Comparison of ENCODE assay signal across 9 mouse cellular contexts in the genomic region with DNA sequence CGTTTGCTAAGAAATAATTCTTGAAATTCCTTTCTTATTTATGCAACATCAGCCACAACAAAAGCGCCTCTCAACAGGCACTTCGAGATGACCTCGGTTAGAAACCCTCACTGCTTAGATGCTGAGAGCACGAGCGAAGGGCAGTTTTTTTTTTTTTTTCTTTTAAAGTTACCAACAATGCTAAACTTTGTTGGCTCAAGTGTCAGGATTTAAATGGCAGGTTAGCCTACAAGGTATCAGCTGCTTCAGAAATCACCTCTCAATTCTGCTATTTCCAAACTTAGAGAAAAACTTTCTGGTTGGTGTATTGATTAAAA.
DNase-seq lines count a peak whose midpoint lies in the region; ATAC-seq and TF ChIP-seq lines count a peak whose summit lies in the region.
"Had no signal": no experiment of that assay in that cellular context is flagged by ENCODE, and none has a peak within 500 bp of the region (broad histone marks: within the 10 kb centered on the region; RNA-seq: fewer than 3 reads in every experiment).

No protein-coding gene starts in this region.

- no peaks in the 10 kb centered on the region for H3K27me3 ChIP-seq in testis, adult 2 months (ENCODE audit: control insufficient read depth, insufficient read depth, low read length)
- H3K27me3 ChIP-seq in liver, embryonic 12.5 days (replicated peaks), result peaks cover 23% of the 10 kb centered on the region

- no peaks in the 10 kb centered on the region for H3K9me3 ChIP-seq in liver, embryonic 12.5 days (replicated peaks)

- peak overlapping the region; percentile 70 for H3K9ac ChIP-seq in liver, embryonic 12.5 days

- no peak for TF ChIP-seq POLR2A in testis, adult 2 months (IDR thresholded peaks at IDR 0.05; ENCODE audit: control insufficient read depth, low read depth, low read length)

- peak overlapping the region; percentile 82 for H3K4me2 ChIP-seq in liver, embryonic 12.5 days

- no peak for TF ChIP-seq CTCF in gastrocnemius, adult 2 months (IDR thresholded peaks at IDR 0.05)
- no peak for TF ChIP-seq CTCF in testis, adult 2 months (IDR thresholded peaks at IDR 0.05; ENCODE audit: control insufficient read depth, insufficient read depth, insufficient replicate concordance, low read depth, low read length)

- no peak for ATAC-seq in liver, embryonic 12.5 days

- peak overlapping the region; percentile 91 for H3K4me3 ChIP-seq in gastrocnemius, adult 2 months
- peak overlapping the region; percentile 90 for H3K4me3 ChIP-seq in testis, adult 2 months (ENCODE audit: control insufficient read depth, low read depth, low read length)
- H3K4me3 ChIP-seq in liver, embryonic 12.5 days, result peak overlapping the region; percentile 62

- intact Hi-C loops in gastrocnemius, adult 2 months (cut with DNase I), result no loop called here

- WGBS in liver, embryonic 12.5 days (ENCODE audit: insufficient replicate concordance), result 9% methylated on average over 6 of the region's 6 CpGs

- peaks cover 13% of the 10 kb centered on the region for H3K4me1 ChIP-seq in testis, adult 2 months (ENCODE audit: control insufficient read depth, insufficient read depth, low read length)
- peaks cover 46% of the 10 kb centered on the region for H3K4me1 ChIP-seq in liver, embryonic 12.5 days

- DNase-seq in gastrocnemius, adult 2 months, result no peak
- DNase-seq in gastrocnemius, postnatal 25 days, result no peak
- no peak for DNase-seq in testis, postnatal 10 days (ENCODE audit: low spot score)
- DNase-seq in embryo, embryonic 11 days, result no peak
- no peak for DNase-seq in cerebellum, adult 9-10 months
- no peak for DNase-seq in layer of hippocampus, adult 9-11 months
- DNase-seq: cerebellum, adult 11-12 months had no signal

- no peaks in the 10 kb centered on the region for H3K36me3 ChIP-seq in testis, adult 2 months (ENCODE audit: control insufficient read depth, insufficient read depth, low read length)
- H3K36me3 ChIP-seq in liver, embryonic 12.5 days, result no peaks in the 10 kb centered on the region

- peak overlapping the region; percentile 84 for H3K27ac ChIP-seq in gastrocnemius, adult 2 months
- H3K27ac ChIP-seq in testis, adult 2 months (ENCODE audit: control insufficient read depth, insufficient read depth, low read depth, low read length), result peak overlapping the region; percentile 64
- H3K27ac ChIP-seq in liver, embryonic 12.5 days, result peak overlapping the region; percentile 69; the same call in 1 of the 2 replicates
